Mouse (Mus musculus) heart, adult 11 months (tissue): ENCODE results near the gene Olfr770.
"Not testable (repeated sequence)": the region's sequence is repeated elsewhere in the genome, so short reads cannot be mapped to it uniquely, and the experiment has no call there.

ENCODE experiments used
- DNase-seq: peaks from one replicate; pipeline ENCODE4 v3.0.0; 2022

Olfr770 gene

DNA sequence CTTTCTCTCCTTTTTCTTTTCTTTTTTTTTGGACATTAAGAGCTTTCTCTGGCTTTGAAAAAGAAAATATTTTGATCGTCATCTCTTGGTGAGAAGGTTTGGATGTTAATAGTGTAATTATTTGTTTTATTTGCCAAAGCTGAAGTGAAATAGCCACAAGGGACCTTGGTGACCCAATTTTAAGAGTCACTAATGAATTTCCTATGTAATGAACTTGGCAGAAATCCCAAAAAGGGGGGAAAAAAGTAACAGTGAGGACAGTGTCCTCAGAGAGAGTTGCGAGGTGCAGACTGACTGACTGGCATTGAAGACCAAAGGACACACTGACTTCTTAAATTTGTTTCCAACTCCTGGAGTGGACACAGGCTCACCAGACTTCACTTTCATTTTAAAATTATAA is at the start of gene Olfr770:
TSS of gene Olfr770 (minus strand) at position 101 of the 400 bp plus-strand sequence.
- DNase-seq: no peak

DNA sequence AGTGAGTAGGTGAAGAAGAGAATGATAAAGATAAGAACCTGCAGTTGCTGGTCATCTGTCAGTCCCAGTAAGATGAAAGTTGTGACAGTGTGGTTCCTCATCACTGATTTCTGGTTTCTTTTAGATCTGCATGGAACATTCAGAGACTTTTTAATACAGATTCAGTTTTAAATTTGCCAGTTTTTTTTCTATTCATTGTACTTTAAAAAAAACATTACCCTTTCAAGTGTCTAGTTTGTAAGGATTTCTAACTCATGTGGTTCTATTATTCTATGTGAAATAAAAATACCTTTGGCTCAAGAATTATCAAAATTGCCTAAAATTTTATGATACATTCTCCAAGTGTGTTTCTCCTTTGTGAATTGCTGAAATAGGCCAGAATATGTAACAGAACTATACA is 48.5 kb upstream of the Olfr770 start, which contains the start of gene Olfr773:
TSS of gene Olfr773 (minus strand) at position 101 of the 400 bp plus-strand sequence.
- DNase-seq: not testable (repeated sequence)

DNA sequence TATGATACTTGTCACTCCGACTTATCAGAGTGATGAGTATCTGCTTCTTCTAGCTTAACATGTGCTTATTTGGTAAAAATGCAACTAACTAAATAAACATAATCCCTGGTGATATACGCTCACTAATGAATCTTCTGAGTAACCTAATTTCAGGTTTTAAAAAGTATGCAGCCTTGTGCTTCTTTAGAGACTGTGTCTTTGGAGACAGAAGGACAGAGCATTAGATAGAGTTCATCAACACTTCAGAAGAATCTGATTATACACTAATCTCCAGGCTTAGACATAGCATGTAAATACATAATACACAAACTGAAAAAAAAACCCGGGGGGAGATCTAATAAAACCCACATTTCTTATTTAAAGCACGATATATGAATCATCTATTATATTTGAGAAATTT is 39.0 kb upstream of the Olfr770 start, which contains the start of gene Olfr772:
TSS of gene Olfr772 (minus strand) at position 101 of the 400 bp plus-strand sequence.
- not testable (repeated sequence) for DNase-seq

DNA sequence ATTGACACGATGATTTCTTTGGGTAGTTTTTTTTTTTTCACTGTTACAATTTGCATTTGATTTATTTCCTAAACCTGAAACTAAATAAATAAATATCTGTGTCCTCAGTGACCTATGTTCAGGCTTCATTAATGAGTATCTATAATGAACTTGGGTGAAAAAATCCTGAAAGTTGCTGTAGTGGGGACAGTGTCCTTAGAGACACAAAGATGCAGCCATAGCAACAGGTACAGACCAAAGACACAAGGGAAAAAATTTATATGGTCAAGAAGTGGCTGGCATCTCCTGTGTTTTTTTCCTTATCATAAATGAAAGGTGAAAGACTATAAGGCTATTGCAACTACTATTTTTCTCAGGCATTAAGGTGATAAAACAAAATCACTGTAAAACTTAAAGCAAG is 25.9 kb upstream of the Olfr770 start, which contains the start of gene Olfr771:
TSS of gene Olfr771 (minus strand) at position 101 of the 400 bp plus-strand sequence.
- DNase-seq: no peak

DNA sequence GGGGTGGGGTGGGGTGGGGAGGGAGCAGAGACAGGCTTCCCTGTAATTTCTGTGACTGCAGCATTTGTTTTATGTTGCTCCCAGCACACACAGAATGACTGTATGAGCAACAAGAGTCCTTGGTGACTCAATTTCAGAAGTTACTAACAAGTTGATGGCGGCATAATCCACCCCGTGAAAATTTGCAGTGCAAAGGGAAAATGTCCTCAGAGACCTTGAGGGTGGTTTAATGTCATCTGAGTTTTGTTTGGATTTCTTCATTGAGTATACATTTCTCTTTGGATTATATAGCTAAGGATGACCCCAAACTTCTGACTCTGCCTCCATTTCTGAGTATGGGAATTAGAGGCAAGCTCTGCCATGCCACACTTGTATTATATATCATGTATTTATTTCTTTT is 21.0 kb downstream of the Olfr770 start, which contains the start of gene Olfr769:
TSS of gene Olfr769 (minus strand) at position 101 of the 400 bp plus-strand sequence.
- DNase-seq: no peak

DNA sequence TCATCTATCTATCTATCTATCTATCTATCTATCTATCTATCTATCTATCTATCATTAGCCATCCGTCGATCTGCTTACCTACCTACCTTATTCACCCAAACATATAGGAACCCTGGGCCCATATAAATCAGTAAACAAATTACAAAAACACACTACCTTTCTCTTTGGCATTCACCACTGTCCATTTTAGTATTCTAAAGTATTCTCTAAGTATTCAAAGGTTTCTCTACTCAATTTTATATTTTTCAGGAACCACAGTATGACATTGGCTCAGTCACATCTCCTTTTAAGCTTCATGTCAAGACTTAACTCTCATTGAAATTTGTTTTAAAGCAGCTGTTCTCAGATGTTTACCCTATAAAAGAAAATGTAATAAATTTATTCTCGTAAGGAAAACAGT is 23.7 kb downstream of the Olfr770 start:
- DNase-seq: no peak

DNA sequence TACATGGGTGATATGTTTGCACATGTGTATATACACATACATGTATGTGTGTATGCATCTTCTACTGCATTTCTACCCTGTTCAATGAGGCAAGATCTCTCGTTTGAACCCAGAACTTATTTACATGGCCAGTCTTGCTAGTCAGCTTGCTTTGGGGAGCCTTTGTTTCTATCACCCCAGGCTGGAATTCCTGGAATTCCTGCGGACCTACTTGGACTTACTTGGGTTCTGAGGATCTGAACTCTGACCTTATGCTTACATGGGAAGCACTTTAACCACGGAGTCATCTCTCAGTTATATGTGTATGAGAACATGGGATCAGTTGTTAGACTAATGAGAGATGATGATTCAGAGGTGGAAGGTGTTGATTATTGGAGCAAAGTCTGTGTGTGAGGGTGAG is 37.6 kb downstream of the Olfr770 start:
- DNase-seq: no peak

DNA sequence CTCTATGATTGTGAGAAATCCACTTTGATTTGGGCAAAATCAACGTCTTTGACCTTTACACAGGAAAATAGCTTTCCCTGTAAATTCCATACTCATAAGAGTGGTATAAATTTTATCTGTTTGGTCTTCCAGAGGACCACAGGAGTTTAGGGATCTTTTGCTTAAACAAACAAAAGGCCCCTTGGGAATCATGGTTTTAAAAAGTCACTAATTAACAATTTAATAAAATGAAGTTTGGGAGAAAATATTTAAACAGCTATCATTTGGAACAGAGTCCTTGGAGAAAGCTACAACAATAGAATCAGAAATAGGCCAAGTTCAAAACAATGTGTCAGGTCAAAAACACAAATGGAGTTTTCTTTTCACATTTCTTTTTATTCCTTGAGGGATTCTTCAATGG is 39.5 kb downstream of the Olfr770 start, which contains the start of gene Olfr768:
TSS of gene Olfr768 (minus strand) at position 101 of the 400 bp plus-strand sequence.
- no peak for DNase-seq

DNA sequence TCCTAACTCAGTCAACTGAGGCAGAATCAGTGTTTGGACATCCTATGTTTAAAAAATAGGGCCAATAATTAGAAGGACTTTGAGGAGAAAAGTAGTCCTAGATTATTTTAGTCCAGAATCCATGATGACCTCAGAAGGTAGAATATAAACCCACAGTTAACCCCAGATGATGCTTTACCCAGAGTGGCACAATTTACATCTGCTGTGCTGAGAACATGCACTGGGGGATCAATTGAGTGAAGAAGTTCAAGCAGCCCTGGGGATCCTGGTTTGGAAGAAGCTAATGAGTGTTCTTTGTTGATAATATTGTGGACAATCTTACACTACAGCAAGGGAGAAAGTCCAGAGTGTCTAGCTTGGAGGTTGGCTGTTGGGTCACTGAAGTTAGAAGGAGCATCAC is 56.0 kb downstream of the Olfr770 start, which contains the start of gene Olfr767:
TSS of gene Olfr767 (minus strand) at position 101 of the 400 bp plus-strand sequence.
- not testable (repeated sequence) for DNase-seq
